Mouse (Mus musculus): ENCODE data around the gene Ror1.

Ror1 gene

GRCm38 (mm10) chr4:100204381-100204780 is 108.8 kb downstream of the Ror1 start:
- in situ Hi-C loops (cut with MboI; ENCODE audit: low sequenced_read_pairs) = no loop called here

- in situ Hi-C loops (cut with MboI; ENCODE audit: low sequenced_read_pairs) = no loop called here
Measured at GRCm38 (mm10) chr4:100208081-100208480, 112.5 kb downstream of the Ror1 start.

GRCm38 (mm10) chr4:100209106-100209505 is 113.5 kb downstream of the Ror1 start:
- in situ Hi-C loops (cut with MboI; ENCODE audit: low sequenced_read_pairs) = no loop called here

DNA sequence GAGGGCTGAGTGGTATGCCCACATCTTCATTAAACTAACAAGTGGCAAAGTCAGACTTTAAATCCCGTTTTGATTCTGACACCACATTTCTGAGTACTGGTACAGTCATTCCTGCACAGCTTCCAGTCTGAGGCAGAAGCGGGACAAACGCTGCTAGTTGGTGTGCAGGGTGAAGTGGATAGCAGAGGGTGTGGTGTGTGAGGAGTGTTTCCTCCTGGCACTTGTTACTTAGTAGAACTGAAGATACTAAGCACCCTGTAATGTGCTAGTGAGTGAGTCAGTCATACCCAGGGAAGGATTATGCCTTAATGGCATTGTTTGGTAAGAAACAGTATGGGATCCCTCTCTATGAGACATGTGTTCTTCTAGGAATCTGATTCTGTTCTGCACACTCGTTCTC is 115.7 kb downstream of the Ror1 start:
- in situ Hi-C loops (cut with MboI; ENCODE audit: low sequenced_read_pairs) = no loop called here

DNA sequence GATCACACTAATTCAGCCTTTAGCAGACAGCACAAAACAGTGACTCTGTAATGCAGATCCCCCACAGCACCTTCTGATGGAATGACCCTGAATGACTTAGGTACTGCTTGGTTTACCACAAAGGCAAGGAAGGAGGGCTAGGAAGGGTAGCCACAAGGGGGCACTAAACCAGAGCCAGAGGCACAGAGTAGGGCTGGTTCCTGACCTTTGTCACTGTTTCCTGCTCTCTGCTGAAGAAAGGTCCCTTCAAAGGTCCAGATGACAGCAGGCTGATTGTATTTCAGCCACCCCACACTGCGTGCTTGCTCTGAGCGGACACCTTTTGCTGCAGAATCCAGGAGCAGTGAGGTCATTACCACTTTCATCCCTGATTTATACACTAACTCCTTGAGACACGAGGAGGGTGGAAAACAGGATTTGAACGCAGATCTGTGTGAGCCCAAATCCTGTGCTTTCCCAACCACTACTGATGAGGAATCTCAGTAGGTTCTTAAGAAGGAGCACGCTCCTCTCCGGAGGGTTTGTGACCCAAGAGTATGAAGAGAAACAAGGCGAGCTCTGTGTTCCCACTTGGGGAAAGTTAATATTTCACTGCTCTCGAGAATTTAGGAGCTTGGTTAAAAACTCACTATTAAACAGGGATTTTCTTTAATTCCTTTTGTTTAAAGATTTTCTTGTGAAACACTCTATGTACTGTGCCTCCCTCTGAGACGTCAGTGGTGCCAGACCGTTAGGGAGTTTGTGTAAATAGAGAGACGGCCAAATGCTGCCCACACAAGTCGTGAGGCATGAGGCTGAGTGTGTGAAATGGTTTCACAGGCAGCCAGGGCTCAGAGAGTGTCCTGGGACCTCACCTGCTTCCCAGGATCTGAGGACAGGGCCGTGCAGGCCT is 119.0 kb downstream of the Ror1 start:
- in situ Hi-C loops (cut with MboI; ENCODE audit: low sequenced_read_pairs) = no loop called here

- in situ Hi-C loops (cut with MboI; ENCODE audit: low sequenced_read_pairs) = no loop called here
Measured at GRCm38 (mm10) chr4:100216587-100216986, 121.0 kb downstream of the Ror1 start.

- in situ Hi-C loops (cut with MboI; ENCODE audit: low sequenced_read_pairs) = no loop called here
Measured at GRCm38 (mm10) chr4:100219026-100219425, 123.4 kb downstream of the Ror1 start.

DNA sequence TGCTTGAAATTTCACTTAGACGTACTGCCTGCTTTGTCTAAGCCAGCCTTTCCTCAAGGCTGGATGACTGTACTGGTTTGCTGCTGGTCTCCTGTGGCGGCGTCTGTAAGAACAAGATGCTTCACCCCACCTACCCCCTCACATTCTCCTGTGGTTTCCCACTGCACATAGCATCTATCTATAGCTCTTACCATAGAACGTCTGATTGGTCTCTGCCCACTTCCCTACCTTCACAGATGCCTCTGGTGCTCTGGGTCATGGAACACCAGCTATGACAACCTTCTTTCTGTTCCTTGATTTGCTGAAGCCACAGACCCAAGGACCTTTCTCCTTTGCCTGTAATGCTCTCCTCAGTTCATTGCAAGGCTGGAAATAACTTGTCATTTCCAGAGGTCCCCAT is 124.0 kb downstream of the Ror1 start:
- in situ Hi-C loops (cut with MboI; ENCODE audit: low sequenced_read_pairs) = no loop called here

DNA sequence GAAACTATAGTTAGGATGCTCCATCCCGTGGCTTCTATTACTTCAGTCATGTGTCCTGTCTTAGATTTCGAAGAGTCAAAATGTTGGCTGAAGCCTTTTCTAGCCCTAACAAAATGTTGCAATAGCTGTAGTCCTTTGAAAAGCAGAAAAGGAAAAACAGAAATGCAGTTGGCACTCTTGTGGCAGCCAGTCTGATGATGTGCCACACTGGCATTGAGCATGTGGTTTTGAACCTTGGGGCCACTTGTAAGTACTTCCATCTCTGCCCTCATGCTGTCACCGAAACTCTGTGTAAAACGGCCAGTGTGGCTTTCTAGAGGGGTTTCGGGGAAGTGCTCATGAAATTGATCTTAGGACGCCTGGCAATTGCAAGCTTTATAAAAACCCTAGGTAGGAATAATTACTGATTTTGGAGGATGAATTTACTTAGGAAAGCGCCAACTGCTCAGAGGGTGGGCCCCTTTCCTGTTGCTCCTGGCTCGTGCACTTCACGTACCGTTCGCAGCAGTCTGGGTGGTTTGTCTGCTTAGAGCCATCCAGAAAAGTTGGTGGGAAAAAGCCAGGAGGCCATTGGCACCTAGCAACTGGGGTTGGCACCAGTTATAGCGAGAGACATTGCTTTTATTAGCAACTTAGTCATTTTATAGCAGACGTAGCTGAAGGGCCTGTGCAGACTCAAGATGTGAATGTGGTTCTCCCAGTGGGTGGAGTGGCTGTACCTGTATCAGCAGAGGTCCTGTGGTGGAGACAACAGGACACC is 126.6 kb downstream of the Ror1 start:
- in situ Hi-C loops (cut with MboI; ENCODE audit: low sequenced_read_pairs) = no loop called here

DNA sequence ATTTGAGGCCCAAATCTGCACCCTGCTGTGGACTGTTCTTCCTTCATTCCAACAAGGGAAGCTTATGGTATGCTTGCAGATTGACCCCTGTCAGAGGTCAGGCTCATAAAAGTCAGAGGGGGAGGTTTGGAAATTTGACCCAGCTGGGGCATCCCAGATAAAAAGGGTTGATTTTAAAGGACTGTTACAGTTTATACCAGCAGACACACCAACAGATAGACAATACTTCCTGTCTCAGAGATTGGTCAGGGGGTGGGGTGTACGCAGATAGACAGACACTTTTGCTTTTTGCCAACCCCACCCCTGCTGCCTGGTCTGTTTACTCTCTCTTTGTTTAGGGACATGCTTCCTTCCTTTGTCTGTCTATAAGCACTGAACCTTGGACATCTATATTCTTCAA is 127.9 kb downstream of the Ror1 start:
- in situ Hi-C loops (cut with MboI; ENCODE audit: low sequenced_read_pairs) = no loop called here

GRCm38 (mm10) chr4:100223965-100224364 is 128.4 kb downstream of the Ror1 start:
- in situ Hi-C loops (cut with MboI; ENCODE audit: low sequenced_read_pairs) = no loop called here

DNA sequence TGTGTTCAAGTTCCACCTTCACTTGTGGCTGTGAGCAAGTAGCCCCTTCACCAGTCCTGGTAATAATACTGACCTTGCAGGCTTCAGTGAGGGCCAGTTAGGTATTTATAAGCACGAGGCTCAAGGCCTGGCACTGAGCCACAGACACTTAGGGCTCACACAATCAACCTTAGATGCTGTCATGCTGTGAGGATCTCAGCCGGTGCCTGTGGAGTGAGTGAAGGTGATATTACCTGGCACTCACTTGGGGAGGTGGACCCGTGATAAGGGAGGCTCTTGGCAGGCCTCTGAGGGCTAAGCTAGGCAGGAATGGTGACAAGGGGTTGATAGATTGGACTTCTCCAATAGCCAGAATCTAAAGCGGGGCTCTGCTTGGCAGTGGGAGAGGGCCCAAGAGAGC is 131.0 kb downstream of the Ror1 start:
- in situ Hi-C loops (cut with MboI; ENCODE audit: low sequenced_read_pairs) = no loop called here

DNA sequence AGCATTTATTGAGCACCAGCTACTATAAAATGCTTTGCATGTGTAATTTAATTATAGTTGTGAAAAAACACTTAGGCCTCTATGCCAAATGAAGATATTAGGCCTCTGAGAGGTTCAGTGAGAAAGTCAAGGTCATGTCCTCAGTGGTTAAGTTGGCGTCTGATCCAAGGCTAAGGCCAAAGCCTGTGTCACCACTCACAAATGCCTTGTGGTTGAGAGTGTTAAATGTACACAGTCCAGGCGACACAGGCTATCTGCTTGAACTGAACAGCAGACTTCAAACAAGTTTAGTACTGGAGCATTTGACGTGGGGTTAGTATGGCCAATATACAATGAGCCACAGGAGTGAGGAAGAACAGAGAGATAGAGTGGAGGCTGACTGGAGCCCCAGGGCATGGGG is 132.5 kb downstream of the Ror1 start:
- in situ Hi-C loops (cut with MboI; ENCODE audit: low sequenced_read_pairs) = no loop called here

DNA sequence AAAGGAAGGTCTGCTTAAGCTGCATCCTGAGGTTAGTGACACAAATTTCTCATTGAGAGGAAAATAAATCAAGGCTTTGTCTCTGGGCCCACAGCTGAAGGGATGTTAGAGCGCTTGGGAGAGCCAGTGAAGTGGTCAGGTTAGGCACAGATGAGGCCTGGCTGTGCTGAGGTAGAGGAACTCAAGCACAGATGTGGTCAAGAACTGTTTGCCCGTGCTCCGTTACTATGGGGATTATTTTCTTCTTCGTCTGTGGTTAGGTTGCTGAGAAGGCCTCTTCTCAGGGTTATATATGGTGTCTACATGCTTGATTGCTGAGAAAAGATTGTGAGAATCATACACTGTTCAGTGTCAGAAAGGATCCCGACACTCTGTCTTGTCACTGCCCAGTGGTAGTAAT is 134.7 kb downstream of the Ror1 start:
- in situ Hi-C loops (cut with MboI; ENCODE audit: low sequenced_read_pairs) = no loop called here

GRCm38 (mm10) chr4:100230963-100231362 is 135.4 kb downstream of the Ror1 start:
- in situ Hi-C loops (cut with MboI; ENCODE audit: low sequenced_read_pairs) = no loop called here

DNA sequence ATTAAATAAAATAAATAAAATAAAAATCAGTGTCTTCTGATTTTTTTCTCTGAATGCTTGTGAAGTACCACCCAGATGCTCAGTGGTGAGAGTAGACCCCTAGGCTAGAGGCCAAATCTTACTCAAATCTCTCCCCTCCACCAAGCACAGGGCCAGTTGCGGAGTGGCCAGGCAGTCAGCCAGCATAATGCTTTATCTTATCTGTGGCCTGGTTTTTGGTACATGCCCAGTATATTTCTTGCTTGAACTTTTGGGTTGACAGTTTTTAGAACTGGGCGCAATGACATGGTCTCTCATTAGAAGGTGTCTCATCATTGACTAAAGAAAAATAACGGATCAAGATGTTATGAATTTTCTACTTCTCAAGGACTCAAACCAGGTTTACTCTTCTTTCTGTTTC is 136.3 kb downstream of the Ror1 start:
- in situ Hi-C loops (cut with MboI; ENCODE audit: low sequenced_read_pairs) = no loop called here

- in situ Hi-C loops (cut with MboI; ENCODE audit: low sequenced_read_pairs) = no loop called here
Measured at GRCm38 (mm10) chr4:100232541-100232940, 136.9 kb downstream of the Ror1 start.

- in situ Hi-C loops (cut with MboI; ENCODE audit: low sequenced_read_pairs) = no loop called here
Measured at GRCm38 (mm10) chr4:100233770-100234169, 138.2 kb downstream of the Ror1 start.

- in situ Hi-C loops (cut with MboI; ENCODE audit: low sequenced_read_pairs) = no loop called here
Measured at GRCm38 (mm10) chr4:100236339-100236738, 140.7 kb downstream of the Ror1 start.

GRCm38 (mm10) chr4:100242061-100242756 is 146.6 kb downstream of the Ror1 start:
- in situ Hi-C loops (cut with MboI; ENCODE audit: low sequenced_read_pairs) = no loop called here

DNA sequence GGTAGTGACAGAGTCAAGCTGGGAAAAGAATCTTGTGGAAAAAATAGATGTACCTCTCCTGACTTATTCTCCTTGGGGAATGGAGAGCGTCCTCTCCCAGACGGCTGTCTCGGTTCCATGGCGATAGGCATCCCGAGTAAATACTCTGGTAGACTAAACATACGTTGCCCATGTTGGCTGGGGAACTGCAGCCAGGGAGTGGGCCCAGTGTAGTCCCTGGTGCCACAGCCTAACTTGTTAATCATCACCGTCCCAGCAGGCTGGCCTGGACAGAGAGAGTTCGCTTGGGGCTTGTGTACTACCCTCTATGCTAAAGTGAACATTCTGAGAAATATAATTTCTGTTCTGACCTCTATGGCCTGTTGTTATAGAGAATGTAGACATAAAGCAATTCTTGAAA is 148.7 kb downstream of the Ror1 start:
- in situ Hi-C loops (cut with MboI; ENCODE audit: low sequenced_read_pairs) = no loop called here

DNA sequence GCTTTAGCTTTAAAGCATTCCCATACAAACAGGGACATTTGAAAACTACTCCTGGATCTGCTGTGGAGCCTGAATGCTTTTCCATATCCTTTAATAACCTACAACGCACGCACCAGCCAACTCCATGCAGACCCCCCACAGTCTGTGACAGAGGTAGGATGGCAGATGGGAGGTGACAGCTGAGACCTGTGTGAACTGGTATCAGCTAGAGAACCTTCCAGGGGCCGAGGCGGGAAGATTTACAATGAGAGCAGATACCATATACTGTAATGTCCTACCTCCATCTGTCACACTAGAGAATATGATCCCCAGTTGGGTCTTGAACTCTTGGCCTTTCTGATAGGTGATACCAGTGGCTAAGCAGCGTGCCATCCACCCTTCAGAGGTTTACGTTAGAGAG is 149.1 kb downstream of the Ror1 start:
- in situ Hi-C loops (cut with MboI; ENCODE audit: low sequenced_read_pairs) = no loop called here
